Mouse (Mus musculus): ENCODE results near the gene Gbx1. TPM values are rescaled to one million over a fixed set of nuclear protein-coding genes. Genes with fewer than 3 reads are reported as not detected.
A peak's percentile ranks its signal among the peaks of the same experiment; 100 is the strongest.
"Not testable (repeated sequence)": the region's sequence is repeated elsewhere in the genome, so short reads cannot be mapped to it uniquely, and the experiment has no call there.

Gbx1 gene
- polyA plus RNA-seq (2015; fragmentation: Nextera tagmentation; extraction: Ambion mirVana) = 0.45 and 1.3 TPM in 2 replicates

DNA sequence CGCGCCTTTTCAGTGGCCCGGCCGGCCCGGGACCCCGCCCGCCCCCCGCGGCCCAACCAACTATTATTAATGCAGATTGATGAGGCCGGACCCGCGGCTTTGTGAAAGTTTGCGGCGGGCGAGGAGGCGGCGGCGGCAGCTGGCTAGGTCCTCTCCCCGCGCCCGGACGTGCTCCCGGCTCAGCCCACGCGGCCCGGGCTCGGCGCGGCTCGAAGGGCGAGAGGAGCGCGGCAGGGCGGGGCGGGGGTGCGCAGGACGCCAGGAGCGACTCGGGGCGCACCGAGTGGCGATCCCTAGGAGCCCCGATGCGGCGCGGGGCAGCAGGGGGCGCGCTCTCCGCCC lies at the start of gene Gbx1:
Gene Gbx1 (minus strand): TSS at position 314 of the 342 bp plus-strand sequence.
- WGBS = under 1% methylated on average over 42 of the region's 49 CpGs
- peak; percentile 17; the same call in 1 of the 2 replicates for ATAC-seq
- Histone ChIP-seq H3K27ac (ENCODE audit: low read length) (no peak within 1 kb of the TSS), H3K4me3 (replicated peaks; ENCODE audit: low read length) (peak within 1 kb of the TSS; percentile 47), H3K27me3 (replicated peaks; ENCODE audit: control insufficient read depth, insufficient read depth, low read length) (peaks cover 56% of the 10 kb centered on the region), H3K9ac (replicated peaks; ENCODE audit: low read depth, low read length) (peak within 1 kb of the TSS; percentile 43), H3K9me3 (ENCODE audit: control insufficient read depth, low read length) (no peaks in the 10 kb centered on the region), H3K36me3 (ENCODE audit: control insufficient read depth, insufficient read depth) (no peaks in the 10 kb centered on the region), H3K4me1 (replicated peaks; ENCODE audit: control insufficient read depth, insufficient read depth, low read length) (peaks cover 15% of the 10 kb centered on the region), H3K4me2 (ENCODE audit: low read length) (peak within 1 kb of the TSS; percentile 82)

DNA sequence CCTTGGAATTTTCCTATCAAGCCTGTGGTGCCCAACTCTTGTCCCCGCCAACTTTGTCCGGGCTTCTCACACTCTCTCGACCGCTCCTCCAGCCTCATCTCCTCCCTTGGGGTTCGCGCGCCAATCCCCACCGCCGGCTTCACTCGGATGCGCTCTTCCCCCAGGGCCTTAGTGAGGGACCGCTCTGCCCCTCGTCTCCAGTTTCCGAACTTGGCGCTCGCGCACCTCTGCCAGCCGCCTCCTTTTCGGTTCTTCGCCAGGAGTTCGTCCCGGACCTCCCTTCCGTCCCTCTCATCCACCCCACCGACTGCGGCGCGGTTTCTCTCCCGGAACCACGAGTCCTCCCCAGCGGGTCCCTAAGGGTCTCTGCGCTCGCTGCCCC lies 49.8 kb upstream of the Gbx1 start:
- H3K4me3 ChIP-seq (replicated peaks; ENCODE audit: low read length) = peak overlapping the region; percentile 79
- WGBS = under 1% methylated on average over 32 of the region's 32 CpGs
- no peaks in the 10 kb centered on the region for H3K27me3 ChIP-seq (replicated peaks; ENCODE audit: control insufficient read depth, insufficient read depth, low read length)
- peak; percentile 16 for ATAC-seq
- peak overlapping the region; percentile 72 for H3K9ac ChIP-seq (replicated peaks; ENCODE audit: low read depth, low read length)
- peaks cover 14% of the 10 kb centered on the region for H3K4me1 ChIP-seq (replicated peaks; ENCODE audit: control insufficient read depth, insufficient read depth, low read length)
- H3K27ac ChIP-seq (ENCODE audit: low read length) = peak overlapping the region; percentile 65; the same call in 1 of the 2 replicates
- H3K4me2 ChIP-seq (ENCODE audit: low read length) = peak overlapping the region; percentile 97
- H3K9me3 ChIP-seq (ENCODE audit: control insufficient read depth, low read length) = no peaks in the 10 kb centered on the region
- peaks cover 13% of the 10 kb centered on the region for H3K36me3 ChIP-seq (ENCODE audit: control insufficient read depth, insufficient read depth)

DNA sequence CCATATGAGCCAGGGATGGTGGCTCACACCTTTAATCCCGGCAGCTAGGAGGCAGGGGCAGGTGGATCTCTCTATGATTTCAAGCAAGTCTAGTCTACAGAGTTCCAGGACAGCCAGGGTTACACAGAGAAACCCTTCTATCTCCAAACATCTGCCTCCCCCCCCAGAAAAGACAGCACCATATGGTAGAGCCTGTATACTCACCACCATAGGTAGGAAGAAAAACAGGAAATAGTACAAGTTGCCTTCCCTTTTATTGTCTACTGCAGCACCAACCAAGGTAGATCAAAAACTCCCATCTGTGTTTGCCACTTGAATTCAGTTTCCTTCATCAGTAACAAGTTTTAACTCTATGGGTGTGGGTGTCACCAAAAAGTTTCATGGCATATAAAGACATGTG lies 48.9 kb upstream of the Gbx1 start:
- no peak overlapping the region for H3K9ac ChIP-seq (replicated peaks; ENCODE audit: low read depth, low read length)
- 76% methylated on average over 1 of the region's 1 CpGs for WGBS
- H3K27ac ChIP-seq (ENCODE audit: low read length) = no peak overlapping the region
- no peak overlapping the region for H3K4me3 ChIP-seq (replicated peaks; ENCODE audit: low read length)
- peaks cover 21% of the 10 kb centered on the region for H3K36me3 ChIP-seq (ENCODE audit: control insufficient read depth, insufficient read depth)
- H3K9me3 ChIP-seq (ENCODE audit: control insufficient read depth, low read length) = no peaks in the 10 kb centered on the region
- no peaks in the 10 kb centered on the region for H3K27me3 ChIP-seq (replicated peaks; ENCODE audit: control insufficient read depth, insufficient read depth, low read length)
- peaks cover 14% of the 10 kb centered on the region for H3K4me1 ChIP-seq (replicated peaks; ENCODE audit: control insufficient read depth, insufficient read depth, low read length)
- no peak for ATAC-seq
- peak overlapping the region; percentile 97 for H3K4me2 ChIP-seq (ENCODE audit: low read length)

DNA sequence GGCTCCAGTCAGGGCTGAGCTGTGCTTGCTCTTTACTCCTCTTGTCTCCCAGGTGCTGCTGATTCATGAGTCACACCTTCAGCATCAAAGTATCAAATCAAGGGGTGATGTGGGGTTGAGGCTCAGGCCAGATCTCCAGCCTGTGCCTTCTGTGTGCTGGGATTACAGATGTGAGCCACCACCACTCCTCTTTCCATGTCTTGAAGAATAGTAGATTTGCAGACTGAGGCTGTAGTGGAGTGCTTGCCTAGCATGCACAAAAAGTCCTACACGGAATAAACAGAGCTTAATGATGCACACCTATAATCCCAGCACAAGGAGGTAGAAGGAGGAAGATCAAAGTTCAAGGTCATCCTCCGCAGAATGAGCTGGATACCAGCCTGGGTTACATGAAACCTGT lies 29.7 kb upstream of the Gbx1 start, which contains the start of gene 4931409K22Rik:
Gene 4931409K22Rik (minus strand): TSS at position 101 of the 400 bp plus-strand sequence.
- Histone ChIP-seq H3K4me3 (replicated peaks; ENCODE audit: low read length) (no peak within 1 kb of the TSS), H3K4me1 (replicated peaks; ENCODE audit: control insufficient read depth, insufficient read depth, low read length) (no peaks in the 10 kb centered on the region), H3K27me3 (replicated peaks; ENCODE audit: control insufficient read depth, insufficient read depth, low read length) (no peaks in the 10 kb centered on the region), H3K9me3 (ENCODE audit: control insufficient read depth, low read length) (no peaks in the 10 kb centered on the region), H3K9ac (replicated peaks; ENCODE audit: low read depth, low read length) (no peak within 1 kb of the TSS), H3K36me3 (ENCODE audit: control insufficient read depth, insufficient read depth) (no peaks in the 10 kb centered on the region), H3K27ac (ENCODE audit: low read length) (no peak within 1 kb of the TSS), H3K4me2 (ENCODE audit: low read length) (no peak within 1 kb of the TSS)
- 71% methylated on average over 2 of the region's 2 CpGs for WGBS
- no peak for ATAC-seq

DNA sequence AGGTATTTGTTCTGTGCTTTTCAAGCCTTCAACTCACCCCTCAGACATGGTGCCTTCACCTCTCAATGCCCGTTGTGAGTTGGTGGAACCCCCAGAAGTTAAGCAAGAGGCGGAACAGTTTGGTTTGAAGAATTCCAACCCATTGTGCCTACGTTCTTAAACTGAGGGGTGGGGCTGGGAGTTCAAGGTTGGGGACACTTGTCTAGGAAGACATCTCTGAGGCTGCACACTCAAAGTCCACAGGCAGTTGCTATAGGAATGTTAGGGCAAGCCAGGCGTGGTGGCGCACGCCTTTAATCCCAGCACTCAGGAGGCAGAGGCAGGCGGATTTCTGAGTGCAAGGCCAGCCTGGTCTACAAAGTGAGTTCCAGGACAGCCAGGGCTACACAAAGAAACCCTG lies 28.3 kb upstream of the Gbx1 start:
- H3K27ac ChIP-seq (ENCODE audit: low read length); H3K27me3 ChIP-seq (replicated peaks; ENCODE audit: control insufficient read depth, insufficient read depth, low read length); H3K9ac ChIP-seq (replicated peaks; ENCODE audit: low read depth, low read length); H3K36me3 ChIP-seq (ENCODE audit: control insufficient read depth, insufficient read depth); H3K4me2 ChIP-seq (ENCODE audit: low read length); H3K9me3 ChIP-seq (ENCODE audit: control insufficient read depth, low read length); H3K4me3 ChIP-seq (replicated peaks; ENCODE audit: low read length); ATAC-seq: not testable (repeated sequence)
- peaks cover 13% of the 10 kb centered on the region for H3K4me1 ChIP-seq (replicated peaks; ENCODE audit: control insufficient read depth, insufficient read depth, low read length)
- WGBS = 98% methylated on average over 7 of the region's 7 CpGs

DNA sequence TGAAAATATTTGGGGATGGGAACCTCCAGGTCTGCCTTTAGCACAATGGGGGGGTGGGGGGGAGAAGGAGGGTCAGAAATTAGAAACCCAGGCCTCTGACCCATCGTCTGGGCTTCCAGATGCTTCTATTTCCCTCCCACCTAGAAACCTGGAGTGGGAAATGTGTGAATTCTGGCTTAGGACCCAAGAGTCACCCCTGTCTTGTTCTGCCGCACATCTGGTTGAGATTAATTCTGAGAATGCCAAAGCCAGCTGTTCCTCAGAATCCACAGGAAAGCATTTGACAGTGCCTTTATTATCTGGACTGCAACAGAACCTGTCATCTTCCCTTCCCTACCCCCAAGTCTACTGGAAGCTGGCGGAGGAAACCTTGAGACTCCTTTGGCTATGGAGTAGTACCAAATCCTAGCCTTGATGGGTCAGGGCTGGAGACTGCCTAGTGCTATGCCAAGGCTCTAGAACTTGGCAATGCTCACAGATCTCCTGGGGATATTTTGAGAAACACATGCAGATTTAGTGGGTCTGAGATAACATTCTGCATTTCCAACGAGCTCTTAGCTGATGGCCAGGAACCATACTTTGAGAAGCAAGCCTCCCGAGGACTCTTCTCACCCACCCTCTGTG lies 26.7 kb upstream of the Gbx1 start:
- Histone ChIP-seq H3K27me3 (replicated peaks; ENCODE audit: control insufficient read depth, insufficient read depth, low read length) (no peaks in the 10 kb centered on the region), H3K4me1 (replicated peaks; ENCODE audit: control insufficient read depth, insufficient read depth, low read length) (peaks cover 14% of the 10 kb centered on the region), H3K4me3 (replicated peaks; ENCODE audit: low read length) (no peak overlapping the region), H3K36me3 (ENCODE audit: control insufficient read depth, insufficient read depth) (no peaks in the 10 kb centered on the region), H3K27ac (ENCODE audit: low read length) (no peak overlapping the region), H3K9ac (replicated peaks; ENCODE audit: low read depth, low read length) (no peak overlapping the region), H3K9me3 (ENCODE audit: control insufficient read depth, low read length) (no peaks in the 10 kb centered on the region), H3K4me2 (ENCODE audit: low read length) (no peak overlapping the region)
- ATAC-seq = no peak
- 85% methylated on average over 5 of the region's 5 CpGs for WGBS

DNA sequence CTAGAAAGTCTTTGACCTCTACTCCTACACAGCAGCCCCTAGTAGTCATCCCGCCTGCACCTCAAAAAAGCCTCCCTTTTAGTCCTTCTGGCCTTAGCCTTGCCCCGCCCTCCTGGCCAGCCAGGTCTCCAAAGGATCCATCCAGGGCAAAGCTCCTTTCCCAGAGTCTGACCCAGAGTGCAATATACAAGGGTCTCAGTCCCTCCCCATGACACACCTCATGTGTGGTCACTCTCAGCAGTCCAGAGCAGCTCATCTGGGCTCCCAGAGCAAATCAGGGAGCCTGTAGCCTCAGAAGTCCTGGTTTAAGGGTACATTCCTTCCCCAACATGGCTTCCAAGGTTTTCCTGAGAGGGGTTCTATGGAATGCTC lies 24.3 kb upstream of the Gbx1 start:
- Histone ChIP-seq H3K27me3 (replicated peaks; ENCODE audit: control insufficient read depth, insufficient read depth, low read length) (no peaks in the 10 kb centered on the region), H3K4me1 (replicated peaks; ENCODE audit: control insufficient read depth, insufficient read depth, low read length) (peaks cover 14% of the 10 kb centered on the region), H3K36me3 (ENCODE audit: control insufficient read depth, insufficient read depth) (no peaks in the 10 kb centered on the region), H3K9me3 (ENCODE audit: control insufficient read depth, low read length) (no peaks in the 10 kb centered on the region), H3K4me3 (replicated peaks; ENCODE audit: low read length) (peak overlapping the region; percentile 15), H3K27ac (ENCODE audit: low read length) (peak overlapping the region; percentile 42), H3K4me2 (ENCODE audit: low read length) (peak overlapping the region; percentile 50), H3K9ac (replicated peaks; ENCODE audit: low read depth, low read length) (peak overlapping the region; percentile 44)
- 48% methylated on average over 2 of the region's 2 CpGs for WGBS
- ATAC-seq = no peak; the same call in 1 of the 2 replicates

DNA sequence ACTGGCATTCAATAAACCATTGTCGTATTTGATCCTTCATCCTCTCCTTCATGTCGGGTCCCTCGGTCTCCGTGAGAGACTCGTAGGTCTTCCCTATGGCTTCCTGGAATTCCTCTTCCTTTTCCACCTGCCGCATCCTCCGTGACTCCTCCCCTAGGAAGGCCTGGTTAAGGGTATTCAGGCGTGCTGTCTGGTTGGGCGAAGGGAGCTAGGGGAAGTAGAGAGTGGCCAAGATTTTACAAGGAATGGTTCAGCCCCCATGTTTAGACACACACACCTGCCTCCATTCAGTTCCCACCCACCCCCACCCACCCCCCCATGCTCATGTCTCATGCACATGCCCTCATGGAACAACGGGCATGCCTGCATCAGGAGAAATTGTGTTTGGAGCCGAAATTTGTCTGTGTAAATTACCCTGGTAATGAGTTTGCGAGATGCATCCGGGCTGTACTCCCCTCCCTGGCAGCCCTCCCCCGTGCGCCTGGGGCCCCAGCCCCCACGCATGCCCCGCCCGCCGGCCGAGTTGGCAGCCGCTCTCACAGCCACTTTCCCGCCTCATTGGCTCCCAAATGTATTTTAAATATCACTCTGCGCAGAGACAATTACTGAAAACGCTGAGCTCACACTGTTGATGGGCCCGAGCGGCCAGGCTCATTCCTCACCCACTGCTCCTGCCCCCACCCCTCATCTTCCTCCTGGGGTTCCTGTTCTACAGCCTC lies 23.8 kb upstream of the Gbx1 start:
- Histone ChIP-seq H3K4me2 (ENCODE audit: low read length) (peak overlapping the region; percentile 50), H3K27me3 (replicated peaks; ENCODE audit: control insufficient read depth, insufficient read depth, low read length) (no peaks in the 10 kb centered on the region), H3K36me3 (ENCODE audit: control insufficient read depth, insufficient read depth) (no peaks in the 10 kb centered on the region), H3K9me3 (ENCODE audit: control insufficient read depth, low read length) (no peaks in the 10 kb centered on the region), H3K9ac (replicated peaks; ENCODE audit: low read depth, low read length) (peak overlapping the region; percentile 44), H3K4me1 (replicated peaks; ENCODE audit: control insufficient read depth, insufficient read depth, low read length) (peaks cover 14% of the 10 kb centered on the region), H3K27ac (ENCODE audit: low read length) (peak overlapping the region; percentile 66), H3K4me3 (replicated peaks; ENCODE audit: low read length) (peak overlapping the region; percentile 15)
- 13% methylated on average over 26 of the region's 26 CpGs for WGBS
- peak; percentile 91 for ATAC-seq

DNA sequence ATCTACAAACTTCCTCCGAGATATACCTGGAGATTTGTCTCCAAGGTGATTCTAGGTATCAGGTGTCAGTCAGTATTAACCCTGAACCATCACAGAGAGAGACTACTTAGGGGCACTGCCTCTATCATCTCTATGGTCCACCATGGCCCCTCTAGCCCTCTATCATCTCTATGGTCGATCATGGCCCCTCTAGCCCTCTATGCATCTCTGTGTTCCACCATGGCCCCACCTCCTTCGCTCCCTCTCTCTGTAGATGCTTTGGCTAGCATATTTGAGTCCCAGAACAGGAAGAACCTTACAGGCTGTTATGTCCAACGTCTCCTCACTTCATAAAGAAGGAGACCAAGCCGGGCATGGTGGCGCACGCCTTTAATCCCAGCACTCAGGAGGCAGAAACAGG lies 15.6 kb upstream of the Gbx1 start:
- no peak overlapping the region for H3K4me3 ChIP-seq (replicated peaks; ENCODE audit: low read length)
- no peak overlapping the region for H3K27ac ChIP-seq (ENCODE audit: low read length)
- no peak overlapping the region for H3K9ac ChIP-seq (replicated peaks; ENCODE audit: low read depth, low read length)
- H3K4me2 ChIP-seq (ENCODE audit: low read length) = no peak overlapping the region
- H3K27me3 ChIP-seq (replicated peaks; ENCODE audit: control insufficient read depth, insufficient read depth, low read length) = no peaks in the 10 kb centered on the region
- H3K36me3 ChIP-seq (ENCODE audit: control insufficient read depth, insufficient read depth) = no peaks in the 10 kb centered on the region
- 85% methylated on average over 7 of the region's 7 CpGs for WGBS
- ATAC-seq = no peak
- no peaks in the 10 kb centered on the region for H3K4me1 ChIP-seq (replicated peaks; ENCODE audit: control insufficient read depth, insufficient read depth, low read length)
- H3K9me3 ChIP-seq (ENCODE audit: control insufficient read depth, low read length) = no peaks in the 10 kb centered on the region

All from forebrain, embryonic 16.5 days (tissue).